Mouse (Mus musculus) lung, postnatal 10 days (tissue): ENCODE results near the gene Arpp21.
A peak's percentile ranks its signal among the peaks of the same experiment; 100 is the strongest.

Source experiments
- DNase-seq: peaks from one replicate; pipeline ENCODE4 v3.0.0; 2021

The Arpp21 gene

DNA sequence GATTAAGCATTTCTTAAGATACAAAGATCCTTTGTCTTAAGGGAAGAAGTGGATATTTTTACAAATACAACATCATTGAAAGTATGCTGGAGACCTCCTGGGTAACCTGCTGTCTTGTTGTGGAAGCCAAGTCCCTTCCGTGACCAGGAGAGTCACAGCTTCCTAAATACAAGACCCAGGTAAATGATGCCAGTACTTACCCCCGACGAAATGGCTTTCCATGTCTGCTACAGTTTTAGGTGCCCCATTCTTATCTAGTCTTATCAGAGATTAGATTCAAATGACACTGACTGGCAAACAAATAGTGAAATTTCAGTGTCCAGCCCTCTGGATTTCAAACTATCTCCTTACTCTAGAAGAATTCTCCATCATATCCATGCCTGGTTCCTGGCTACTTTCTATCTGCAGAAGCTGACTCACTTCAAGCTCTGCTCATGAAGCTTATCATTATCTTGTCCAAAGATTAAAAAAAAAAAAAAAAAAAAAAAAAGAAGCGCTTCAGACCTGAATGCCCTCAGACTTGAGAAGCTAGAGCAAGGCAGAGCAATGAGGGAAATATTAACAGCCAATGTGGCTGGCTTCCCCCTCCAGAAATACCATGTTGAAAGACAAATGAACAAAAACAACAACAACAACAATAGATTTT is 4.9 kb downstream of the Arpp21 start:
- no peak for DNase-seq

DNA sequence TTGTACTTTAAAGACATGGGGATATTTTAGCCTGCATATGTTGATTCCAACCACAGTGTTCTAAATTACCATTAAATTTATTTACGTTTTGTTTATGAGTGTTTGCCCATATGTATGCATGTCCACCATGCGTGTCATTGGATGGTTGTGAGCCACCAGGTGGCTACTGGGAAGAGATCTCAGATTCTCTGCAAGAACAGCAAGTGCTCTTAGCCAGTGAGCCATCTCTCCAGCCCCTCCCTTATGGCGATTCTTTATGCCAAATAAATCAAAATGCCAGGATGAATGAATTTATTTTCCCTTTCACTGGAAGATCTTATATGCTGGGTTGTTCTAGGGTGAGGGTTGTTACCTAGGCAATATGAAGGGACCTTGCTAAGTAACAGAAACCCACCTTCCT is 7.3 kb downstream of the Arpp21 start:
- no peak for DNase-seq

DNA sequence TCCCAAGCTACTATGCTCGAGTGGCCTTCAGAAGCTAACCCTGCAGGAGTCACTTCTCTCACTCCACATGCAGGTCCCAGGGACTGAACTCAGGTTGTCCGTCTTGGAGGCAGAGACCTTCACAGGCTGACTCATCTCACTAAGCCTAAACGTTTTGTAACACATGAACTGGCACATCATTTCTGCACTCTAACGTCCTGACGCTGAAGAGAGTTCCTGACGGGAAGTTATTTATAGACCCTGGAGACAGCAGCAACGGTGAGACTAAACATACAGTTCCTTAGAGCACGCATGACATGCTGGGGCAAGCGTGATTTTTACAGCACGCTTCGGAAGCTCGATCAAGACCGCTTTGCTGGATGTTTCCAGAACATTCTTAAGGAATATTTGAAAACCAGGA is 8.6 kb downstream of the Arpp21 start:
- no peak for DNase-seq

DNA sequence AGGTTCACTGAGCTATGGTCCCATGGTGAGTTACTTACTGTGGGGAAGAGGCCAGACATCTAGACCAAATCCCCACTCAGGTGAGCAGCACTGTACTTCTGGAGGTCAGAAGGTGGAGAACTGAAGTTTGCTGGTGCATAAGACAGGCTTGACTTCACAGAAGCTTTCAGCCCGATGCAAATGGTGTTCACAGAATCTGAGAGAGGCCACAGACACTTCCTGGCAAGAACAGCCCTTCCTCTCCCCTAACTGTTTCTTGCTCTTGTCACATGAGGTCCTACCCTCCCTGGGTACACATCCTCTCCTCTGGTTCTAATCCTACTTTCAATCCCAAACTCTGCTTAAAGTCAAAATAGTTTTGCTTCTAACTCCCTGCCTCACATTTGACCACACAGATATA is 9.2 kb downstream of the Arpp21 start:
- no peak for DNase-seq

DNA sequence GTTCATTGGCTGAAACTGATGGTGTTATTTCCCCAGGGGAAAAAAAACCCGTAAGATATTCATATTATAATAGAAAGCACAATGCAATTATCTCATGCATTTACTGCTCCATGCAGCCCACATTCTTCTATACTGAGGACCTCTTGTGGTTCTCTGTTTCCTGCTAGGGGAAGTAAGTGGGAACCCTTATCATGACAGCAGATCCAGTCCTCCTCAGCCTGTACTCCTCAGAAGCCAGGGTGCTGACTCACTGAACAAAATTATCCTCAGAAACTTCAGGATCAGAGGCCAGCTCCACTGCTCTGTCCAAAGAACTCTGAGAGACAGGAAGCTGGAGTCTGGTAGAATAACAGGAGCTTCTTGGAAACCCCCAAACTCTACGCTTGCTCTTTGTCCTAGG is 10.7 kb downstream of the Arpp21 start:
- DNase-seq, result peak; percentile 49

DNA sequence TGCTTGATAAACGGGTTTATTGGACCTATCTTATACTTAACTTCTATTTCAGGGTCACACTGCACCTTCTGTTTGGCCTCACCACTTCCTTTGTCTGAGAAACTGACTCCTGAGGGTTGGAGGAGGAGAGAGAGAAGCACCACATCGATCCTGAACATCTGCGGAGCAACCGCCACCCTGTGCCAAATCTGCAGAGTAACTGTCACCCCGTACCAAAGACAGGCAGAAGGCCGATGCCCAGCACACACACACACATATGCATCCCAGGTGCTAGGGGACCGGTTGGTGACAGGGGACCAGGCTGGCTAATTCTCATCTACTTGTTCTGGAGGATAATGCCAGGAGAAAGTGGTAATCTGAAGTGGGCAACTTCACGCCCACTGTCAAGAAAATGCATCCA is 16.4 kb downstream of the Arpp21 start:
- no peak for DNase-seq

DNA sequence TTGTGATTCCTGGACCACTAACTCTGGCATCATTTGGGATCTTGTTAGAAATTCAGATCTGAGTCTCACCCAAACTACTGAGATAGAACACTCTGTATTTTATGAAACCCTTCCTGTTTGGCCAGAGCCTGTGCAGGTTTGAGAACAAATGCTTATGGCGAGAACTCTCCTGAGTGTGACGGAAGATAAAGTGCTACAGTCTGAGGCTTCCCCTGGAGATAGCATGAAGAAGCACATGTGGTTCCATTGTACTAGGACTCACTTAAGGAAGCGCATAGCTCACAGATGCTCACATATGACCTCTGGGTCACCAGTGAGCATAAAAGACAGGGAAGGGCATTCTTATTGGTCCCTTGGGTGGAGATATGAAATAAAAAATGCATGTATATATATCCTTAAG is 17.5 kb downstream of the Arpp21 start:
- no peak for DNase-seq

DNA sequence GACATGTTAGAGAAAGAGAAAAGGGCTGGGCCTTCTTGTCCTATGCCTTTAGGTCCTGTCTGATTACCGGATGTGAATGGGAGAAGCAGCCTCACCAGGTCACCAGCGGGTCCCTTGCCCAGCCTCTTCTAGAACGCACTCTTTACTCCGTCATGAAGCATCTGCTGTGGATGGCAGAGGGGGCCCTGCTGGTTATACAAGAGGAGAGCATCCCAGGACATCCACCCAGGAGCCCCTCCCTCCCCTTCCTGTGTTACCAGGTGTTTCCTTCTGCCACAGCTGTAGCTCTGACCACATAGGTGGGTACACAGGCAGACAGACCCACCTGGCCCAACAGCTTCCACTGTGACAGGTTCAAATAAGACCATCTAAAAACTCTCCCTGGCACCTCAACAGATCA is 18.6 kb downstream of the Arpp21 start:
- no peak for DNase-seq

DNA sequence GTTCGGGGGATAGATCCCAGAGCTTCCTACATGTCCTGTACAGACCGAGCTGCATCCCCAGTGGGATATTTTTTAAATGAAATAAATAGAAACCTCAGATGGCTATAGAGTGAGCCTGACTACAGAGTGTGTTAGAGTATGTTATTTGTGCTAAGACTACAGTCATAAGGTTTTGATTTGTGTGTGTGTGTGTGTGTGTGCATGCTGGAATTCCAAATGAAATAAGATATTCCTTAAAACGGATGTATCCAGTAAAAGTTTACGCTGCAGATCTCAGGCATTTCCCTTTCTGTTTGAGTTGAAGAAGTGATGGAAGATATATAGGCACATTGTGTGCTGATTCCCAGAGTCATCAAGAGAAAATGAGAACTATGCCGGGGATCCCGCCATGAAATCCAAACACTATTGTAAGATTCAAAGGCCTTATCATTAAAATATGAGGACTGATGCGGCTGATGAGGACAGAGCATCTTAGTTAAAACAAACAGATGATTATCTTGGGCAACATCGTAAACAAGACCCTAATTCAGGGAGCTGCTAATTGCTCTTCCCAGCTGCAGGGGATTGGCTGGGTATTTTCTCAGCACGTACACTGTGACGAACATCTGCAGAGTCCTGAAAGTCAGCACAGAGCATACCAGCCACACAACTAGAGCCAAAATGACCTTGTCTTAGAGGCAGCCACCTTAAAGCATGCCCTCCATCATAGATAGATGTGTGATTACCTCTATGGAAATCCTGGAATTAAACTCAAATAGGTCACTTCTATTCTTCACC is 20.5 kb downstream of the Arpp21 start:
- no peak for DNase-seq

DNA sequence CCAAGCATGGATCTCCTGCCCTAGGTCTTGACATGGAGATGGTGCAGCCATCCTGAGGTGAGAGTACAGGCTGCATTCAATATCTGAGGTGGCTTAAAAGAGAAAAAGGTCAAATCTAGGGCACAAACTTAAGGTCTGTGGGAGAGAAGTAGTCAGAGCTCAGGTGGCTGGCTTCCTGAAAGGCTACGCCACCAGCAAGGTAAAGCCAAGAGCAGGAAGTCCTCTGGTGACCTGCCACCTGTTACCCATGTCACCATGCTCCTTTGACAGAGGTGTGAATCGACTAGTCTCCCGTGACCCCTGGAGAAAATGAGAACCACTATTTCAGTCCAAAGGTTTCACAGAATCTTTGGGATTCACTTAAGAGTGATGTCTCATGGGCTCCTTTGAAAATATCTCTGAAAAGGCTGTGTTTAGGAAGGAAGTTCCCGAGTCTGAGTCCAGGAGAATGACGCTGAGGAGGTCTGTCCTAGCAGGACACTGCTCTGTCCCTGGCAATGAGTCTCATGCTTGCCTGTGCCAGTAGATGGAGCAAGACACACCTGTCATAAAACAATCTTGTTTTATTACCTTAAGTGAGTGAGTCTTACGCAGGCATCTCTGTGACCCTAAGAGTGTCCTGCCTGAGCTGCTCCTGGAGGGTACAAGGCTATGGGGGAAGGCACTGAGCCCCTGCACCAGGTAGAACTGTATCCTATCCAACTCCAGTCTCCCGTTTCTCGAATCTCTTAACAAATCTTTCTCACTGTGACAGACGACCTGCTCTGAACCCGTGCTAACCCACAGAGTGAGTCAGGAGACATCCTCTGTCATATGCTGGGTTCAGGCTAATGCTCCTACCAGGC is 22.1 kb downstream of the Arpp21 start:
- DNase-seq, result no peak

DNA sequence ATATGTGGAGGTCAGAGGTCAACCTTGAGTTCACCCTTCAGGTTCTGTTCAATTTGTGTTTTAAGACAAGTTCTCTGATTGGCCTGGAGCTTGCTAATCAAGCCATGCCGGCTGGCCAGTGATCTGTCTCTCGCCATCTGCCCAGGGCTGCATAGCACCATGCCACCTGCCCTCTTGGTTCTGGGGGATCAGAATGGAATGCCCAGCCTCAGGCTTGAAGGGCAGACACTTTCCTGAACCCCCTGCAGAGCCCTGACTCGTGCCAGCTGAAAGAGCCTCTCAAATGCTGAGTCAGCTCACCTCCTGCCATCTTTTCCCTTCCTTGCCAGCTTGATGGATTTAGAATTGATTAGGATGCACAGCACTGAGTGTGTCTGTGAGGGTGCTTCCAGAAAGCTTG is 25.9 kb downstream of the Arpp21 start:
- DNase-seq, result no peak

DNA sequence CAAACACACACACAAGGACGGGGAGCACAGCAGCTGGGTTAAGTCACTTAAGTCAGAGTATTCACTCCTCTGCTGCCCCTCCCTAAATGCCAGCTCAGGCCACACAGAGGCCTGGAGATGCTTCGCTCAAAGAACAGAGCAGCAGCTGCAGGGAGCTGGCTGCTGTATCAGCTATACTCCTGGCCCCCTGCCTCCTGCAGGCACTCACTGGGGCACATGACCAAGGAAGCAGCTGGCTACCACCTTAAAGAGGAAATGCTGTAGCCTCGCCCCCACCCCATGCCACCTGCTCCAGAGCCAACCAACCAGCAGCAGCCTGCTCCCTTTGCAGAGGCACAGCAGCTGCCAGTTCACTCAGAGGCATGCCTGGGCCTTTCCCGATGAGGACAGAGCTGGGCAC is 28.0 kb downstream of the Arpp21 start:
- DNase-seq, result peak; percentile 69

DNA sequence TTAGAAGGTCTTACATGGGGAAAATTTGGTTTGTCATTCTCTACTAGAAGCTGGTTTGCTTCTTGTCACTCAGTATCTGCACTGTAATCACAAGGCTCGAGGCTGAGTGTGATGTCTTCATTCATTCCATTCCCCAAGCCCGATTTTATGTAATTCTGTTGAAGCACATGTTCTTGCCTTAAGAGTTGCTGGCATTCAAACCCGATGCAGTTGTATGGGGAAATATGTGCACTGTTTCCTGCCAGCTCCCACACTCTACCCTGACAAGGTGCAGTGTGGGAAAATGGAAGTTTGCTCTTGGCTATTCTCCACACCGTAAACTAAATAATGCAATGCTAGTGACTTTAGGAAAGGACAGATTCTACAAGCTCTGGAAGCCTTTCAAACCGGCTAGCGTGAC is 37.4 kb downstream of the Arpp21 start:
- no peak for DNase-seq

DNA sequence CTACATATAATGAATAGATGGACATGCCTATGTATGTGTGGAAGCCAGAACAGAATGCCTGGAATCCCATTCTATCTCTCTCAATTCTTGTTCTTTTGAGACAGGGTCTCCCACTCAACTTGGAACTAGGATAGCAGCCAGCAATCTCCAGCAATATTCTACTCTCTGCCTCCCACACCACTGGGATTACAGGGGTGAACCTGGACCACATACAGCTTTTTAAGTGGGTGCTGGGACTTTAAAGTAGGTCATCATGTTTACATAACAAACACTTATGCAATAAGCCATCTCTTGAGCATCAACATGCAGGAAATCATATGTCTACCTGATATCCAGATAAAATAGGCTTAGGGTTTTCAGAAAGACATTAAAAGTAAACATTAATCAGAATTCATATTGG is 41.7 kb downstream of the Arpp21 start:
- no peak for DNase-seq

DNA sequence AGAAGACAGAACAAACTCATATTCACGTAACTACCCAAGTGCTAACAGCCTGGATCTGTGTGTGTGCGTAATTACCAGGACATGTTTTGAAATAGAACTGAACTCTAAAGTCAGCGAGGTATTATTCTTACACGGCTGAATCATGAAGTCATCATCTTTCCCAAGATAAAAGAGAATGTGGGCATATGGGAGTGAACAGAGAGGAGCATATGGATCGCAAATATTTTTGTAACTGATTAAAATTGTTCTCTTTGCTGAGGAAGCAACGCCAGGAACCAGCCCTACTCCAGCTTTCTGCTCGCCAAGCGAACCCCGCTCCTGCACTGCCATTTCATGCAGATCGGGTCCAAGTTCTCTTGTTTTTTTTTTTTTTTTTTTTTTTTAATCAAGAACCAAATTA is 46.3 kb downstream of the Arpp21 start:
- DNase-seq, result no peak

DNA sequence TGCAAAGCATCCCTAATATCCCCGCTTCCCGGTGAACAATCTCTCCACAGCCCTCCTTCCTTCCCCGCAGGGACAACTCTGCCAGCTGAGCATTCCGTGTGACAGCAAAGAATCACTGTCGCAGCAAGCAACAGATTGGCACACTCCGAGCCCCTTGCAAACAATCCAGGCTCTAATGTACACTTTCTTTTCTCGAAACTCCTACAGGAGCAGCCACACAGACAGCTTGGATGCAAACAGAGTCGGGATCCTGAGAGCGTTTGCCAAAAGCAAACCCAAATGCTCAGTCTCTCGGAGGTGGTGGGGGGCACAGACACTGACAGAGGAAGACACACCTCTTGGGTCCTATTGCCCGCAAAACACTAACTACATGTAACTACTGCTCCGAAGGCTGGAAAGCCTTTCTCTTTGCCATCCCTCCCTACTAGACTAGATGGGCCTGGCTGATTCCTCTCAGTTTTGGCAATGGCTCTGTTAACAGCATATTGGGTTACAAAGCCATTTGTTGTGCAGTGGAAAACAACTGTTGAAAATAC is 47.3 kb downstream of the Arpp21 start:
- no peak for DNase-seq

DNA sequence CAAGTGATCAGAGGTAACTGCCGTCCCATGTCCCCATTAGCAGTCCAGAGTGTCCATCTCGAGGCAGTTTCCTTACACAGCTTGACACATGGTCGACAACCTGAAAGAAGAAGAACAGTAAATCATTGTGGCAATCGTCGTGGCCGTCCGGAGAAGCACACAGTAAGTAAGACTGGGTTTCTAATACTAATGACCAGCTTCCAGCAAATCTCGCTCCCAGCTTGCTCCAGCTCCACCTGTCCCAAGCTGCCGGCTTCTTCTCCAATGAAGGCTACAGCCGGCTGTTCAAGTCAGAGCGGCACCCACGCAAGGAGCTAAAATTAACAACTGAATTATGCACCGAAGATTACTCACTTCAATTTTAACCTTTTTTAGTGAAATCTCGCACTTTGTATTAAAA is 48.1 kb downstream of the Arpp21 start:
- DNase-seq, result no peak

DNA sequence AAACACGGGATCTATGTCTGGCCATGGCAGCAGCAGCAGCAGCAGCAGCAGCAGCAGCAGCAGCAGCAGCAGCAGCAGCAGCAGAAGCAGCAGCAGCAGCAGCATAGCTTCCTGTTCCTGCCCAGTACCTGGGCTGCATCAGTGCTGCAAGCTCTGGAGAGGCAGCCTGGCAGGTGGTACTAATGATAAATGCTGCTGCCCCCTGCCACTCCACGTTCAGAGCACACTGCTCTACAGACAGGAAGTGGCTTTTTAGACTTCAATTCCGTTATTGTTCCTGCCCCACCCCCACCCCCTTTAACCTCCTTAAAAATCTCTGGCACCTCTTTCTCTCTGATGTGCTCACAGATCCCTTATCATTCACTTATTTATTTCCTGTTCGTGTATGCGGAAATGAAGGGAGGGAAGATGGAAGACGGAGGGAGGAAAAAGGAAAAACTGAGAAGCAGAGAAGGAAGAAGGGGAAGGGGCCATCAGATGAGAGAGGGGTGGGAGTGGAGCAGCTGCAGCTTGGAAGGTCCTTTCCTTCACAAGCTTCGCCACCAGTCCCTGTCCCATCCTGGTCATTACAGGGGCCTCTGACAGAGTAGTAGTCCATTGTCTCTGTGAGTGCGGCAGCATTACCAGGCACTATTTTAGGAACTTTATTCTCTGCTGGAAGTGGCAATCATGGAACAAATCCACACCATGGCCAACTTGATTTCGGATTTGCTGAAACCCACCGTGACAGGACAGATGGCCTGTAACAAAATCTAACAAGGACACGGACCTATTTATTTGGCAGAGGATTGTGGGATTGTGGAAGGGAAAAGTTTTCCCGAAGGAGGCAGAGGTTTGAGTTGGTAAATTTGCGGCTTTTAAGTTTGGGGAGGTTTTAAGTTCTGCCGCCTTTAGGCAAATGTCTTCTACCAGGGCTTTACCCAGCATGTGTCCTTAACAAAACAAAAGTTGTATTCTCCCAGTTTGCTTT is 49.1 kb downstream of the Arpp21 start:
- no peak for DNase-seq

DNA sequence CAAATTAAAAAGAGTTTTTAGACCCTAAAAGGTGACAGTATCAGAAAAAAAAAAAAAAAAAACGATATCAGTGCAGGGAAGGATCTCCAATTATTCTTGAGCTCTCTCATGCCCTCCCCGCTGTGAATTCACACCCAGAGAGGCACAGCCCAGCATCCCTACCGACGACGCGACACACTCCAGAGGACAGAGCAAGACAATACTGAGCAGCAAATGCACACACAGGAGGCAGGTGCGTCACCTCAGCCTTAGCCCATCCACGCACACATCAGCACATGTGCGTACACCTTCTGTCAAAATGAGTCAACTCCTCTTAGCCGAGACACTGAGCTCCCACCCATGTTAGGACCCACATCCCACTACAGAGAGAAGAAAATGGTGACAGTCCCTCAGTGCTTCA is 50.0 kb downstream of the Arpp21 start:
- DNase-seq, result no peak

DNA sequence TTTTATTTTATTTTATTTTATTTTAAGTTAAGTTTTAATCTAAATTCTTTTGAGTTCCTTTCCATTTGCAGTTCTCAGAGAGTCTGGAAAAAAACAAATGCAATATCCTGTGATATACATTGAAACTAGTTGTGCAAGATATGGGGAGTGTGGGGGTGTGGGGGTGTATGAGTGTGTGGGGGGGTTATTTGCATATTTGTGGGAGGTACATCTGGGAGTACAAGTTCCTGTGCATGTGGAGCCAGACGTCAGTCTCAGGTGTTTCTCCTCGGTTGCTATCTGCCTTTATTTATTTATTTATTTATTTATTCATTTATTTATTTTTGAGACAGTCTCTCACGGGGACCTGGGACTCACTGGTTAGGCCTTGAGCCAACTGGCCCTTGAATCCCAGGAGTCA is 53.0 kb downstream of the Arpp21 start:
- DNase-seq, result no peak

DNA sequence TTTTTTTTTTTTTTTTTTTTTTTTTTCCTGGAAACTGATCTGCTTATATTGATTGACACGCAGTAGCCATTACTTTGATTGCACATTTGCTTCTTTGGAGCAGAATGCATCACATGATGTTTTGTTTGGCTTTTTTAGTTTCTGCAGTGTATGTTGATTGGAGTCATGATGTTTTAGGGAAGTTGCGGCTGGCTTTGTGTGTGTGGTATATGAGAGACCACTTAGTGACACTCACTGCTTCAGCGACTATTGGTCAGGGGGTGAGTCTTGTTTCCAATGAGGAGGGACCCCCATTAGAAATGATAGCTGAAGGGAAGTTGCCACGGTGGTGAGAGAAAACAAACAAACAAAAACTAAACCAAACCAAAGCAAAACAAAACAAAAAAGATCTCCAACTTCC is 55.7 kb downstream of the Arpp21 start:
- DNase-seq, result no peak

DNA sequence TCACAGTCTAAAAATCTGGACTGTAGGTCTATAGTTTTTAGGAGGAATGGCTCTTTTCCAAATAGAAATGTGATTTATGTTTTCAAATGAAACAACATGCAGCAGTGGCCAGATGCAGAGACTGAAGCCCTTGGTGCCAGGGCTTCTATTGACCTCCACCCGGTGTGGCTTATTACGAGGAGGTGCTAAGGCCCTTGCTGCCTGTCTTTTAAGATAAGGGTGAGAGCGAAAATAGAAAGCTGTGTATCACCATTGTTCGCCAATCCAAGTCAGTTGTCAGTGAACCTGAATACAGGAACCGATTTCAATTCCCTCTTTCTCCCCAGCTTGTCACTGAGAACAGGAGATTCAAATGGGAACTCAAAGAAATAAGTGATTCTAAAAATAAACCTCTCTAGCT is 57.3 kb downstream of the Arpp21 start:
- DNase-seq, result no peak

DNA sequence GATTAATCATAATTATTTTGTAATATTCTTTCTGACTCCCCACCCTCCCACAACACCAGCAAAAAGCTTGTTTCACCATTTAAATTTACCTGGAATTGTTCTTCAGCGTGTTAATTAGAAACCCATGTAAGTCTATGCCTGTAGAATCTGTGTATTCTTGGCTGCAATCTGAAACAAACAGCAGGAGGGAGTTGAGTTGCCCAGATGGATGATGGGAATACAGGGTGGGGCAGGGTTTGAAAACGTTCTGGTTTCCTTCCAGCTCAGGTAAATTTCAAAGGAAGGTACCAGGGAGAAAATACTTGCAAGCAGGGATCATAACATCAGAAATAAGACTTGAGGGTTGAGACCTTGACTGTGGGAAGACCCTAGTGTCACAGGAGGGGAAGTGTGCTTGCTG is 58.2 kb downstream of the Arpp21 start:
- DNase-seq, result no peak
